Mouse (Mus musculus): ENCODE measurements around the gene Glis3.

GRCm38 (mm10) chr19:28393766-28394165, 286.1 kb downstream of the Glis3 start:
- TF ChIP-seq CTCF (IDR thresholded peaks at IDR 0.05; ENCODE audit: low read depth) = no peak
- no peak for TF ChIP-seq EP300 (optimal IDR thresholded peaks at IDR 0.05)

Data from stomach, postnatal 0 days (tissue).